Mouse (Mus musculus) CH12.LX (cell line): ENCODE measurements around the gene Moap1.

Experiments used
- CTCF ChIP-seq, 2 experiments: IDR thresholded peaks in 1 of 2; conservative IDR thresholded peaks in 1 of 2; 2 replicates each; pipeline ENCODE4 v1.5.1; 2011 to 2012; ENCODE audit warnings: low read depth in 2 of 2, low read length in 2 of 2, improper control_type of control experiment in 1 of 2, inconsistent platforms in 1 of 2, mild to moderate bottlenecking in 1 of 2, moderate library complexity in 1 of 2
- MAFK ChIP-seq: IDR thresholded peaks from 2 replicates; pipeline ENCODE4 v1.6.1; 2011; ENCODE audit warnings: low read length, improper control_type of control experiment; ENCODE audit not compliant: insufficient replicate concordance
- POLR2A ChIP-seq: IDR thresholded peaks from 2 replicates; pipeline ENCODE4 v1.6.1; 2011; ENCODE audit warnings: low read depth, mild to moderate bottlenecking, improper control_type of control experiment, low read length

GRCm38 (mm10) chr12:102703111-102703412 lies 40.4 kb downstream of the Moap1 start:
- TF ChIP-seq CTCF (conservative IDR thresholded peaks at IDR 0.05 in 1 of 2, IDR thresholded peaks at IDR 0.05 in 1 of 2; ENCODE audit: low read depth in 2 of 2, low read length in 2 of 2) (peak; percentile 16 to 56; a peak in 3 of 4 replicates), POLR2A (no peak), MAFK (no peak)
